Mouse (Mus musculus): ENCODE measurements around the gene Fbh1. TPM values are rescaled to one million over a fixed set of nuclear protein-coding genes. Genes with fewer than 3 reads are reported as not detected.

The Fbh1 gene
- 114 and 115 TPM in 2 replicates for polyA plus RNA-seq (2016; fragmentation: Nextera tagmentation; extraction: Ambion mirVana)

- no peaks in the 10 kb centered on the region for H3K9me3 ChIP-seq
- H3K4me3 ChIP-seq: peak within 1 kb of the TSS; percentile 78
- under 1% methylated on average over 73 of the region's 73 CpGs for WGBS
- peaks cover 19% of the 10 kb centered on the region for H3K4me1 ChIP-seq
- H3K36me3 ChIP-seq (replicated peaks): peaks cover 29% of the 10 kb centered on the region
- peak; percentile 100 for DNase-seq (ENCODE audit: low spot score)
- peak within 1 kb of the TSS; percentile 94 for H3K27ac ChIP-seq (replicated peaks)
- no peaks in the 10 kb centered on the region for H3K27me3 ChIP-seq (replicated peaks; ENCODE audit: low read depth, poor library complexity, severe bottlenecking)
These were observed at the start of gene Fbh1, which contains the start of gene Ankrd16 for GRCm38 (mm10) chr2:11777091-11778068. Gene Fbh1, minus strand, starts transcription at chr2:11777582. Gene Ankrd16, plus strand, starts transcription at chr2:11777876.

GRCm38 (mm10) chr2:11801299-11801930 is 24.0 kb upstream of the Fbh1 start:
- WGBS: 89% methylated on average over 2 of the region's 2 CpGs
- no peaks in the 10 kb centered on the region for H3K36me3 ChIP-seq (replicated peaks)

GRCm38 (mm10) chr2:11797930-11798364 is 20.6 kb upstream of the Fbh1 start:
- Histone ChIP-seq H3K4me1 (peaks cover 21% of the 10 kb centered on the region), H3K9me3 (no peaks in the 10 kb centered on the region), H3K4me3 (no peak overlapping the region), H3K27ac (replicated peaks) (no peak overlapping the region), H3K36me3 (replicated peaks) (peaks cover 19% of the 10 kb centered on the region), H3K27me3 (replicated peaks; ENCODE audit: low read depth, poor library complexity, severe bottlenecking) (no peaks in the 10 kb centered on the region)
- WGBS: 39% methylated on average over 5 of the region's 5 CpGs
- DNase-seq (ENCODE audit: low spot score): peak; percentile 39

More at GRCm38 (mm10) chr2:11801299-11801930, 24.0 kb upstream of the Fbh1 start:
- H3K4me1 ChIP-seq: peaks cover 20% of the 10 kb centered on the region
- no peak for DNase-seq (ENCODE audit: low spot score)
- H3K27me3 ChIP-seq (replicated peaks; ENCODE audit: low read depth, poor library complexity, severe bottlenecking): no peaks in the 10 kb centered on the region
- no peak overlapping the region for H3K27ac ChIP-seq (replicated peaks)
- H3K4me3 ChIP-seq: no peak overlapping the region
- no peaks in the 10 kb centered on the region for H3K9me3 ChIP-seq

- no peak for DNase-seq (ENCODE audit: low spot score)
- Histone ChIP-seq H3K4me3 (no peak overlapping the region), H3K4me1 (peaks cover 21% of the 10 kb centered on the region), H3K36me3 (replicated peaks) (peaks cover 49% of the 10 kb centered on the region), H3K27me3 (replicated peaks; ENCODE audit: low read depth, poor library complexity, severe bottlenecking) (no peaks in the 10 kb centered on the region), H3K27ac (replicated peaks) (no peak overlapping the region), H3K9me3 (no peaks in the 10 kb centered on the region)
- 76% methylated on average over 4 of the region's 4 CpGs for WGBS
These were observed 17.3 kb upstream of the Fbh1 start for GRCm38 (mm10) chr2:11794668-11795067.

GRCm38 (mm10) chr2:11784159-11784558 is 6.8 kb upstream of the Fbh1 start:
- 93% methylated on average over 6 of the region's 6 CpGs for WGBS
- H3K4me3 ChIP-seq: no peak overlapping the region
- H3K36me3 ChIP-seq (replicated peaks): peaks cover 97% of the 10 kb centered on the region
- H3K9me3 ChIP-seq: no peaks in the 10 kb centered on the region
- peaks cover 7% of the 10 kb centered on the region for H3K4me1 ChIP-seq
- H3K27me3 ChIP-seq (replicated peaks; ENCODE audit: low read depth, poor library complexity, severe bottlenecking): no peaks in the 10 kb centered on the region
- no peak for DNase-seq (ENCODE audit: low spot score)
- no peak overlapping the region for H3K27ac ChIP-seq (replicated peaks)

DNA sequence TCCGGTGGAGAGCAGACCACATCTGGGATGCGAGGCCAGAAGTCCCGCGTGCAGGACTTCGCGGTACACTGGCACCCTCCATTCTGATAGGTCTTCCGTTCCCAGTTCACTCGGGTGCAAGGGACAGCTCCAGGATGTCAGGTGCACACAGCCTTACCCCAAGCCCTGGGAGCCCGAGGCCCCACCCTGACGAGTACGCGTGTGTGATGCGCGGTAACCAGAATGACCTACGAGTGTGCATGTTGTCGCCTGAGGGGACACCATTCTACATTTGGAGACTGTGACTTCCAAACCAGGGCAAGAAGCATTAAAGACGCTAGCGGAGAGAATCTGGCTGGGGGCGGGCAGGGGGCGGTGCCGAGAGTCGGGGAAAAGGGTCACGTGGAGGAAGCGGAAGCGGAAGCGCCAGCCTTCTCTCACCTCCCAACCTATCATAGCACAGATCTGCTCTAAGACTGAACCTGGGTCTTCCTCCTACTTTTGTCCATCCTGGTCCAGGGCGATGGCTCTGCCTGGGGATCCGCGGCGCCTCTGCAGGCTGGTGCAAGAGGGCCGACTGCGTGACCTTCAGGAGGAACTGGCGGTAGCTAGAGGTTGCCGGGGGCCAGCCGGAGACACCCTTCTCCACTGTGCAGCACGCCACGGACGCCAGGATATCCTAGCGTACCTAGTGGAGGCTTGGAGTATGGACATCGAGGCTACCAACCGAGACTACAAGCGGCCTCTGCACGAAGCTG is 873 bp upstream of the Fbh1 start:
- no peaks in the 10 kb centered on the region for H3K27me3 ChIP-seq (replicated peaks; ENCODE audit: low read depth, poor library complexity, severe bottlenecking)
- peaks cover 38% of the 10 kb centered on the region for H3K36me3 ChIP-seq (replicated peaks)
- peak; percentile 93 for DNase-seq (ENCODE audit: low spot score)
- peaks cover 19% of the 10 kb centered on the region for H3K4me1 ChIP-seq
- H3K9me3 ChIP-seq: no peaks in the 10 kb centered on the region
- peak overlapping the region; percentile 78 for H3K4me3 ChIP-seq
- under 1% methylated on average over 43 of the region's 43 CpGs for WGBS
- peak overlapping the region; percentile 88 for H3K27ac ChIP-seq (replicated peaks)

GRCm38 (mm10) chr2:11776415-11776814 is 967 bp downstream of the Fbh1 start:
- DNase-seq (ENCODE audit: low spot score): no peak
- WGBS: 53% methylated on average over 8 of the region's 8 CpGs
- Histone ChIP-seq H3K27ac (replicated peaks) (peak overlapping the region; percentile 94; the same call in 1 of the 2 replicates), H3K4me3 (peak overlapping the region; percentile 78), H3K4me1 (peaks cover 19% of the 10 kb centered on the region), H3K9me3 (no peaks in the 10 kb centered on the region), H3K36me3 (replicated peaks) (peaks cover 19% of the 10 kb centered on the region), H3K27me3 (replicated peaks; ENCODE audit: low read depth, poor library complexity, severe bottlenecking) (no peaks in the 10 kb centered on the region)

GRCm38 (mm10) chr2:11775121-11775520 is 2.3 kb downstream of the Fbh1 start:
- H3K4me3 ChIP-seq: no peak overlapping the region
- no peak overlapping the region for H3K27ac ChIP-seq (replicated peaks)
- H3K36me3 ChIP-seq (replicated peaks): peaks cover 6% of the 10 kb centered on the region
- H3K9me3 ChIP-seq: no peaks in the 10 kb centered on the region
- no peaks in the 10 kb centered on the region for H3K27me3 ChIP-seq (replicated peaks; ENCODE audit: low read depth, poor library complexity, severe bottlenecking)
- 85% methylated on average over 5 of the region's 5 CpGs for WGBS
- peaks cover 19% of the 10 kb centered on the region for H3K4me1 ChIP-seq
- DNase-seq (ENCODE audit: low spot score): no peak

DNA sequence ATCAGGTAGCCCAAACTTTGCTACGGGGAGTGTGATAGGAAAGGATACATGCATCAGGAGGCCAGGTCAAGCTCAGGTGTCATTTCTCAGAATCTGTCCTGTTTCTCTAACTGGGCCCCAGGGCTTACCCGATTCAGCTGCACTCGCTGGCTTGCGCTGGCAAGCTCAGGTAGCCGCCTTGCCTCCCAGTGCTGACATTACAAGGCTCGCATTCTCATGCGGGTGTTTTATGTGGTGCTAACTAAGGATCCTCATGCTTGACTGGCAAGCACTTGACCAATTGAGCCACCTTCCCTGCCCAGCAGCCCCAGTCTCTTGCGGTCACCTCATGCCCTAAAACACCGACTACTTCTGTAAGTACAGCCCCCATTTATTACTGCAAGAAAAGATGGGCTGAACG is 3.0 kb downstream of the Fbh1 start:
- DNase-seq (ENCODE audit: low spot score): no peak
- WGBS: 91% methylated on average over 10 of the region's 10 CpGs
- Histone ChIP-seq H3K27me3 (replicated peaks; ENCODE audit: low read depth, poor library complexity, severe bottlenecking) (no peaks in the 10 kb centered on the region), H3K9me3 (no peaks in the 10 kb centered on the region), H3K27ac (replicated peaks) (no peak overlapping the region), H3K4me1 (peaks cover 14% of the 10 kb centered on the region), H3K36me3 (replicated peaks) (peaks cover 6% of the 10 kb centered on the region), H3K4me3 (no peak overlapping the region)

DNA sequence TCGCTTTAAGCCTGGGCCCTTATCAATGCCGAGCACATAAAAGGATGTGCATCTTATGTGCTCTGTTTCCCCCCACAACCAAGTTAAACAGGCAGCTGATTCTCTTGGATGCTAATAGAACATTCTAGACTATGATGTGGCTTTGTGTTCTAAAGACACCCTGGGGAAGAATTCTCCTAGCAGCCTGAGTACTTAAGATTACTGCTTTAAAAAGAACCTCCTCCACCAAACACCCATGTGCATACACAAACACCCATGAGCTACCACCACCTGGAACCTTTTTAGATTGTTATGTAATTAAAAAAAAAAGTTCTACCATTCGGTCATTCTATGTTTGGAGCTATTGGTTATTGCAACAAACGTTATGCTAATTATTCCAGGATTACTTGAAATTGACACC is 5.0 kb downstream of the Fbh1 start:
- Histone ChIP-seq H3K9me3 (no peaks in the 10 kb centered on the region), H3K36me3 (replicated peaks) (peaks cover 24% of the 10 kb centered on the region), H3K4me1 (peaks cover 10% of the 10 kb centered on the region), H3K27me3 (replicated peaks; ENCODE audit: low read depth, poor library complexity, severe bottlenecking) (no peaks in the 10 kb centered on the region), H3K27ac (replicated peaks) (no peak overlapping the region), H3K4me3 (no peak overlapping the region)
- WGBS: 82% methylated on average over 4 of the region's 4 CpGs
- no peak for DNase-seq (ENCODE audit: low spot score)

GRCm38 (mm10) chr2:11771701-11772100 is 5.7 kb downstream of the Fbh1 start:
- Histone ChIP-seq H3K27ac (replicated peaks) (no peak overlapping the region), H3K27me3 (replicated peaks; ENCODE audit: low read depth, poor library complexity, severe bottlenecking) (no peaks in the 10 kb centered on the region), H3K4me3 (no peak overlapping the region), H3K36me3 (replicated peaks) (peaks cover 31% of the 10 kb centered on the region), H3K4me1 (peaks cover 7% of the 10 kb centered on the region), H3K9me3 (no peaks in the 10 kb centered on the region)
- 94% methylated on average over 4 of the region's 4 CpGs for WGBS
- DNase-seq (ENCODE audit: low spot score): no peak

DNA sequence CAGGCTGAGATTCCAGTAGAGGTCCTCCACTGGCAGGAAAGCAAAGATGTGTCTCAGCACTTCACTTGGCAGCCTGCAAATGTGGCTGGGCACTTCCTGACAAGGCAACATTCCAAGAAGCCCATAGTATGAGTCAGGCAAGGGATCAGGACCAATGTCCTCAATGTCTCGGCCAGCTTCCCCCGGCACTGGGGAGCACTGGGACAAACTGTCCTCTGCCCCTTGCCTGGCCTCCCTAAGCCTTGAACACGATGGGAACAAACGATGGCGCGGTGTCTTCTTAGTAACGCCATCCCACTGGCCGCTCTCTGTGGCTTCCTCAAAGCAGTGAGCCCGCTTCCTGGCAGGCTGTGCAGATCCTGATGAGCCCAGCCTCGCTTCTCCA is 10.2 kb downstream of the Fbh1 start:
- no peak overlapping the region for H3K4me3 ChIP-seq
- DNase-seq (ENCODE audit: low spot score): no peak
- peaks cover 76% of the 10 kb centered on the region for H3K36me3 ChIP-seq (replicated peaks)
- H3K27me3 ChIP-seq (replicated peaks; ENCODE audit: low read depth, poor library complexity, severe bottlenecking): no peaks in the 10 kb centered on the region
- H3K27ac ChIP-seq (replicated peaks): no peak overlapping the region
- H3K9me3 ChIP-seq: no peaks in the 10 kb centered on the region
- 83% methylated on average over 10 of the region's 10 CpGs for WGBS
- no peaks in the 10 kb centered on the region for H3K4me1 ChIP-seq

Measured in embryonic facial prominence, embryonic 10.5 days (tissue).